Mouse (Mus musculus): ENCODE measurements at regions not wholly inside any gene's neighbourhood (a gene's known extent, or its start where the extent isn't known, plus 50 kb on each side); places are given as distances from the start of the nearest gene placed in this dataset.
A peak's percentile ranks its signal among the peaks of the same experiment; 100 is the strongest.

DNA sequence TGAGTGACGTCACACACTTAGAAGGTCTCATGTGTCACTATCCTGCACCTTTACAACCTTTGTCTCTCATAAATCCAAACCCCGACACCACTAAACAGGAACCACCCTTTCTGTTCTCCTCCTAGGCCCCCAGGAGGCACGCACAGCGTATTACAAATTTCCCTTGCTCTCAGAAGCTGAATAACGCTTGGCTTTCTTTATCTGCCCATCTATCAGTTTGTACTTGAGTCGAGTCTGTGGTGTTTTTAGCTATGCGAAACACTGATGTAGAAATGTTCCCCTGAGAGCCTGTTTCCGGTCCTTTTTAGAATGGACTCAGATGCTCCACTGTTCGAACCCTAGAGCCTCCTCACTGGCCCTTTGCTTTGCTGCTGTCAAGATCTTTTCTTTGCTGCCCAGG, 225.8 kb upstream of the 1700056E22Rik start:
- no peak overlapping the region for H3K4me3 ChIP-seq (replicated peaks)
- no peaks in the 10 kb centered on the region for H3K9me3 ChIP-seq
- no peak overlapping the region for H3K27ac ChIP-seq
- H3K27me3 ChIP-seq: no peaks in the 10 kb centered on the region
- H3K36me3 ChIP-seq (replicated peaks): no peaks in the 10 kb centered on the region
- WGBS: 89% methylated on average over 9 of the region's 9 CpGs
- no peak overlapping the region for H3K9ac ChIP-seq
- ATAC-seq (ENCODE audit: low FRiP score): no peak
- H3K4me1 ChIP-seq: no peaks in the 10 kb centered on the region
- no peak overlapping the region for H3K4me2 ChIP-seq

- H3K4me1 ChIP-seq: no peaks in the 10 kb centered on the region
- no peak overlapping the region for H3K4me2 ChIP-seq
- ATAC-seq (ENCODE audit: low FRiP score): no peak
- H3K27ac ChIP-seq: no peak overlapping the region
- no peak overlapping the region for H3K4me3 ChIP-seq (replicated peaks)
- no peaks in the 10 kb centered on the region for H3K27me3 ChIP-seq
- no peak overlapping the region for H3K9ac ChIP-seq
- no peaks in the 10 kb centered on the region for H3K36me3 ChIP-seq (replicated peaks)
- no peaks in the 10 kb centered on the region for H3K9me3 ChIP-seq
- whole genome bisulfite sequencing: 97% methylated on average over 6 of the region's 6 CpGs
Measured at GRCm38 (mm10) chr1:184257356-184257755, 223.3 kb upstream of the 1700056E22Rik start.

DNA sequence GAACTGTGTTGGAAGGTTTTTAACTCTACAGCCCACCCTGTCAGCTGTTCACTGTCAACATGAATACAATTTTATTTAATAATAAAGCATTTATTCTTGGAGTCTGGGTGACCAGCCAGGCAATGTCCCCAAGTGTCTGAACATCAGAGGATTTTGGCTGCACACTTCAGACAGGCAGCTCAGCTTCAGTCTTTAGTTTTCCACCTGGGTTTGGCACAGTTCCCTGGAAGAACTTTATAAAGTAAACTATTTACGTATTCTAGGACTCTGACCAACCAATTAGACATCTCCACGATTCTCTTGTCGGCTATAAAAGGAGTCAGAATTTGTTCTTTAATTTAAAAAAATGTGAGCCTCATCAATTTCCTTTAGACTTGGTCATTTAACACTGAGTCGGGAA, 220.8 kb upstream of the 1700056E22Rik start:
- H3K27me3 ChIP-seq: no peaks in the 10 kb centered on the region
- H3K9ac ChIP-seq: no peak overlapping the region
- H3K36me3 ChIP-seq (replicated peaks): no peaks in the 10 kb centered on the region
- H3K4me1 ChIP-seq: no peaks in the 10 kb centered on the region
- H3K4me2 ChIP-seq: no peak overlapping the region
- no peak for ATAC-seq (ENCODE audit: low FRiP score)
- WGBS: 86% methylated on average over 4 of the region's 4 CpGs
- no peak overlapping the region for H3K27ac ChIP-seq
- H3K9me3 ChIP-seq: no peaks in the 10 kb centered on the region
- no peak overlapping the region for H3K4me3 ChIP-seq (replicated peaks)

DNA sequence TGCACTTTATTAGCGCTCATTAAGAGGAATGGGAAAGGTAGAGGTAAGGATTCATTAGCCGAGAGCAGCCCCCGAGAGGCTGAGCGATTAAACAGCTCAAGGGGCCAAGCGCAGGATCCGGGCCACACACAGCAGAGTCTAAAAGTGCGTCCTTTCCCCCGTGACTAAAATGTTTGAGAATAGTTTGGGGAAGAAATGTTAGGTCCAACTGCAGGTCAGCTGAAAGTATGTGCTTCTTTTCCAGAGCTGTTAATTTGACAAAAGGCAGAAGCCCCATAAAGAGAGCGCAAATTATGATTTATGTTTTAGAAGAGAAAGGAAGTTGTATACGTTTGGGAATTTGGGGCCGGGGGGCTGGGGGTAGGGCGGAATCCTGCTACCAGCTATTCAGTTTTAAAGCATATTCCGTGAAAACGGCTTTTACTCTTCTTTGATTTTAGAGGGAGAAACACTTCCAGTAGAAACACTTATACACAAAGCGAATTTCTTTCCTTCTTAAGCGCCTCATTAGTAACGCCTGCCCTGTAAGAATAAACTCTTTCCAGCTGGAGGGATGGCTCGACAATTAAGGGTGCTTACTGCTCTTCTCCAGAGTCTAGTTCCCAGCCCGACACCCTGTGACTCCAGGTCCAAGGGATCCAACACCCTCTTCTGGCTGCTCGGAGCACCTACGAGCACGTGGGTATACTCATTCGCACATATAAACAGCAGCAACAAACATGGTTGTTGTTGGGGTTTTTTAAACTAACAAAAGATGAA, 210.8 kb upstream of the 1700056E22Rik start:
- no peak for ATAC-seq (ENCODE audit: low FRiP score)
- H3K9me3 ChIP-seq: no peaks in the 10 kb centered on the region
- H3K9ac ChIP-seq: no peak overlapping the region
- H3K4me2 ChIP-seq: no peak overlapping the region
- H3K27me3 ChIP-seq: no peaks in the 10 kb centered on the region
- no peak overlapping the region for H3K27ac ChIP-seq
- 74% methylated on average over 23 of the region's 23 CpGs for WGBS
- no peaks in the 10 kb centered on the region for H3K4me1 ChIP-seq
- H3K36me3 ChIP-seq (replicated peaks): no peaks in the 10 kb centered on the region
- H3K4me3 ChIP-seq (replicated peaks): no peak overlapping the region

GRCm38 (mm10) chr1:184244296-184244695, 210.2 kb upstream of the 1700056E22Rik start:
- Histone ChIP-seq H3K4me1 (no peaks in the 10 kb centered on the region), H3K9ac (no peak overlapping the region), H3K4me3 (replicated peaks) (no peak overlapping the region), H3K27ac (no peak overlapping the region), H3K36me3 (replicated peaks) (no peaks in the 10 kb centered on the region), H3K9me3 (no peaks in the 10 kb centered on the region), H3K4me2 (no peak overlapping the region), H3K27me3 (no peaks in the 10 kb centered on the region)
- no peak for ATAC-seq (ENCODE audit: low FRiP score)
- 57% methylated on average over 9 of the region's 9 CpGs for WGBS

GRCm38 (mm10) chr1:184241846-184242245, 207.7 kb upstream of the 1700056E22Rik start:
- H3K4me1 ChIP-seq: no peaks in the 10 kb centered on the region
- no peak overlapping the region for H3K27ac ChIP-seq
- no peaks in the 10 kb centered on the region for H3K9me3 ChIP-seq
- no peak overlapping the region for H3K9ac ChIP-seq
- H3K36me3 ChIP-seq (replicated peaks): no peaks in the 10 kb centered on the region
- no peak overlapping the region for H3K4me3 ChIP-seq (replicated peaks)
- 61% methylated on average over 4 of the region's 4 CpGs for WGBS
- H3K27me3 ChIP-seq: no peaks in the 10 kb centered on the region
- no peak for ATAC-seq (ENCODE audit: low FRiP score)
- H3K4me2 ChIP-seq: no peak overlapping the region

DNA sequence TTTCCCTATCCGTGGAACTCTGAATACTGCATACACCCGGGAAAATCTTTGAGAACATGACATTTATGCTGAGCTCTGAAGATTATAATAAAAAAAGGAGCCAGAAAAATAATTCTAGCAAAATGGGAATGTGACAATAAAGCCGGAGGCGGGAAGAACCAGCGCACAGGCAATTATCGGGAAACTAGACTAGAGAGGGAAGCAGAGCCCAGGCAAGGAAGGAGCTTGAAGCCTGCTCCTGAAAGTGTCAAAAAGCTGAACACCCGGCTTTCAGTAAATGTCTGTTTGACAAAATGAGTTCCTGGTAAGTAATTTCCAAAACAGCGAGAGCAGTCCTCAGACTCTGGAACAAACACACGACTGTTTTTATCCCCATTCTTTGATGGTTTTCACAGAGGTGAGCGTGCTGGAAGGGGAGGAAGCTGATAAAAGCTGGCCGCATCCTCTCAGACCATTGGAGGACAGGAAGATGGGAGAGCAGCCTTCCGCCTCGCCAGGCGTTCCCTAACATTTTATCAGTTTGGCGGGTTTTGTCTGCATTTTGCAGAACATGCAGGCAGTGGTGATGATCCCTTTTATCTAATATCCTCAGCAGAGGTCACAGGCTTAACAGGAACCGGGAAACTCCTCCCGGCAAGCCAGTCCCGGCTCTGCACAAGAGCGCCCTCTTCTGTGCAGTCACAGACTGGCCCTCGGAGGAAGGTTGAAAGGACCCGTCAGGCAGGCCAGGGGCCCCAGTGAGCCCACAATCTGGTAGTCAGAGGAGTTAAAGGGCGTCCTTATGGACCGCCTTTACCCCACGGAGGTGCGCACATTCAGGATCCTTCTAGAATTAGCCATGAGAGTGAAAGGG, 201.3 kb upstream of the 1700056E22Rik start:
- no peaks in the 10 kb centered on the region; the same call in 1 of the 2 replicates for H3K27me3 ChIP-seq
- H3K27ac ChIP-seq: no peak overlapping the region
- H3K9ac ChIP-seq: no peak overlapping the region

DNA sequence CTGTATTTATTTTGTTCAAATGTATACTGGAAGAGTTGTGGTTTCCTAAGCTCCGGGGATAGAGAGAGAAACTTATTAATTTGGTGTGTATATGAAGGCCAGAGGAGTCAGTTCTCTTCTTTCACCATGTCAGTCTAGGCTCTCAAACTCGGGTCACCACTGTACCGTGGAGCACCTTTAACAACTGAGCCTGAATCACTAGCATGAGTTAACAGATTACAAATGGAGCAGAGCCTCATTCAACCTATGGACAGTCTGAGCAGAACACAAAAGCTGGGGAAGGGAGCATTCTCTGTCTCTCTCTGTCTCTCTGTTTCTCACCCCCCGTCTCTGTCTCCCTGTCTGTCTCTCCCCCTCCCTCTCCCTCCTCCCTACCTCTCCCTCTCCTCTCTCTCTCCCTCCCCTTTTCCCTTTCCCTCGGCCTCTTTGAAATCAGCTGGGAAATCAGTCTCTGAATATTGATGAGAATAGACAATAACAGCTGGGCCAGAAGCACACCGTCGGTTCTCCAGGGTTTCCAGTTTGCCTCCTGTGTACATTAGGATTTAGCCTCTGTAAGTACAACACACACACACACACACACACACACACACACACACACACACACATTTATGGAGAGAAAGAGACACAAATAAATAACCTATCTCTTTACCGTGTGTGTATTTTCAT, 200.4 kb upstream of the 1700056E22Rik start:
- Histone ChIP-seq H3K4me3 (replicated peaks) (no peak overlapping the region), H3K9me3 (no peaks in the 10 kb centered on the region), H3K4me2 (no peak overlapping the region), H3K9ac (no peak overlapping the region), H3K27ac (no peak overlapping the region), H3K27me3 (no peaks in the 10 kb centered on the region; the same call in 1 of the 2 replicates), H3K36me3 (replicated peaks) (no peaks in the 10 kb centered on the region), H3K4me1 (peaks cover 18% of the 10 kb centered on the region)
- ATAC-seq (ENCODE audit: low FRiP score): peak; percentile 62
- WGBS: 47% methylated on average over 8 of the region's 8 CpGs

More for the DNA sequence above, 201.3 kb upstream of the 1700056E22Rik start:
- Histone ChIP-seq H3K36me3 (replicated peaks) (no peaks in the 10 kb centered on the region), H3K4me1 (peaks cover 18% of the 10 kb centered on the region), H3K4me2 (peak overlapping the region; percentile 49), H3K4me3 (replicated peaks) (peak overlapping the region; percentile 28), H3K9me3 (no peaks in the 10 kb centered on the region)
- WGBS: 20% methylated on average over 25 of the region's 25 CpGs
- ATAC-seq (ENCODE audit: low FRiP score): peak; percentile 75

DNA sequence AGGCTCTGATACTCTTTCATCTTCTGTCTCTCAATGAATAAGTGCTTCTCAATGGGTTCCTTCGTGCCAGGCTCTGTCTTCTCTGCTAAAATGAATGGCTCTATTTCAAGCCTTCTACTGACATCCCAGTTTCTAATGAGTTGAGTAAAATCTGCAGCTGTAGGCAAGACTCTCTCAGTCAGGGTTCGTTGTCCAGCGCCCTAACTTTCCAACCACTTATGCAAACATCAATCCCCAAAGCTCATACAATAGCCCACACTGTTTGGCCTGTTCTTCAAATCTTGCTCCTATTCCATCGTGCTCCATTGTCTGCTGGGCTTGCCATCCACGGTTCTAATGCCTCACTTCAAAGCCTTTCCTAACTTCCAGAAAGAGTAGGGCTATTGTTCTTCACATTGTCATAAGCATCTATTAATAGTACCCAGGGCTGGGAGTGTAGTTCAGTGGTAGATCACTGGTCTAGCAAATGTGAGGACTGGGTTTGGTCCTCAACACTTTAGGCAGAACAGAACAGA, 199.7 kb upstream of the 1700056E22Rik start:
- Histone ChIP-seq H3K36me3 (replicated peaks) (no peaks in the 10 kb centered on the region), H3K4me1 (peaks cover 18% of the 10 kb centered on the region), H3K9me3 (no peaks in the 10 kb centered on the region), H3K4me3 (replicated peaks) (no peak overlapping the region), H3K9ac (no peak overlapping the region), H3K27ac (no peak overlapping the region), H3K27me3 (no peaks in the 10 kb centered on the region; the same call in 1 of the 2 replicates), H3K4me2 (no peak overlapping the region)
- 64% methylated on average over 5 of the region's 5 CpGs for WGBS
- no peak for ATAC-seq (ENCODE audit: low FRiP score)

- Histone ChIP-seq H3K9ac (no peak overlapping the region), H3K4me1 (no peaks in the 10 kb centered on the region), H3K4me2 (no peak overlapping the region), H3K36me3 (replicated peaks) (no peaks in the 10 kb centered on the region), H3K4me3 (replicated peaks) (no peak overlapping the region), H3K9me3 (no peaks in the 10 kb centered on the region), H3K27me3 (no peaks in the 10 kb centered on the region), H3K27ac (no peak overlapping the region)
- WGBS: 67% methylated on average over 2 of the region's 2 CpGs
- no peak for ATAC-seq (ENCODE audit: low FRiP score)
Measured at GRCm38 (mm10) chr1:184222326-184222725, 188.2 kb upstream of the 1700056E22Rik start.

DNA sequence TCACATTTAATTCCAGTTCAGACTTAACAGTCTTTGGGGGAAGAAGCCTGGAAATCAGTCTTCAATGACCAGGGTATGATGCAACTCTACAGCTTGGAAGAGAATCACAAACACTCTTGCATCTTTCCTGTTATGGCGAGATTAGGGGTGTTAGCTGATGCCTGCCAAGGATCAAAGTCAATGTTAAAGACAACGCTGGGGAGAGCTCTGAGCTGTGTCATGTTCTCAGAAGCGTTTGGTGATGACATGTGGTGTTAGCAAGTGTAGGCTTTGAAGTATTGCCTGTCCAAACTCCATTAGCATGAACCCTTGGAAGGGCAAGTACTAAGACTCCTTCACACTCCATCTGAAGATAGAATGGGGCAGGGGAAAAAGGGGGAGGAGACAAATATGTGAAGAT, 187.7 kb upstream of the 1700056E22Rik start:
- H3K9ac ChIP-seq: no peak overlapping the region
- ATAC-seq (ENCODE audit: low FRiP score): no peak
- H3K4me3 ChIP-seq (replicated peaks): no peak overlapping the region
- H3K4me2 ChIP-seq: no peak overlapping the region
- H3K9me3 ChIP-seq: no peaks in the 10 kb centered on the region
- H3K4me1 ChIP-seq: no peaks in the 10 kb centered on the region
- no peak overlapping the region for H3K27ac ChIP-seq
- H3K36me3 ChIP-seq (replicated peaks): no peaks in the 10 kb centered on the region
- no peaks in the 10 kb centered on the region for H3K27me3 ChIP-seq
- 76% methylated on average over 3 of the region's 3 CpGs for WGBS

GRCm38 (mm10) chr1:184197272-184197671, 163.2 kb upstream of the 1700056E22Rik start:
- Histone ChIP-seq H3K9ac (no peak overlapping the region), H3K4me3 (replicated peaks) (no peak overlapping the region), H3K4me1 (no peaks in the 10 kb centered on the region), H3K27ac (no peak overlapping the region), H3K4me2 (no peak overlapping the region), H3K36me3 (replicated peaks) (no peaks in the 10 kb centered on the region), H3K9me3 (no peaks in the 10 kb centered on the region), H3K27me3 (no peaks in the 10 kb centered on the region)
- no peak for ATAC-seq (ENCODE audit: low FRiP score)
- 92% methylated on average over 4 of the region's 4 CpGs for WGBS

Data from forebrain, embryonic 12.5 days (tissue).